Mouse (Mus musculus): ENCODE results near the gene Cldn13.

The Cldn13 gene

DNA sequence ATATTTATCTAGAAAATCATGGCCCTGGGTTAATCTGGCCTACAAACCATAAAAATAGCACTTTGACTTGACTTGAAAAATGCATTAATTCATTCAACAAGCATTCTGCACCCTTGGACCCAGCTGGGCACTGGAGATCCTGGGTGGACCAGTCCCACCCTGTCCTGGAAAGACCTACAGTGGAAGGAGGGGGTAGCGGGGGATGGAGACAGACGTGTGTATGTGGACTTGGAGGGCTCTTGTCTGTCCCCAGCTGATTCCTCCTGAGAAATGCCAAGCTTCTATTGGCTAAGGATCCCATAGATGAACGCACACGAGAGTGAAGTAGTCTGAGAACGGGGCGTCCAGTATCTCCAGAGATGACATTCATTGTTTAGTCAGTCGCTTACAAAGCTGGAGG, 26.8 kb downstream of the Cldn13 start:
- DNase-seq = no peak

- no peak for DNase-seq
Observed at GRCm38 (mm10) chr5:134887447-134888335, 27.6 kb downstream of the Cldn13 start.

DNA sequence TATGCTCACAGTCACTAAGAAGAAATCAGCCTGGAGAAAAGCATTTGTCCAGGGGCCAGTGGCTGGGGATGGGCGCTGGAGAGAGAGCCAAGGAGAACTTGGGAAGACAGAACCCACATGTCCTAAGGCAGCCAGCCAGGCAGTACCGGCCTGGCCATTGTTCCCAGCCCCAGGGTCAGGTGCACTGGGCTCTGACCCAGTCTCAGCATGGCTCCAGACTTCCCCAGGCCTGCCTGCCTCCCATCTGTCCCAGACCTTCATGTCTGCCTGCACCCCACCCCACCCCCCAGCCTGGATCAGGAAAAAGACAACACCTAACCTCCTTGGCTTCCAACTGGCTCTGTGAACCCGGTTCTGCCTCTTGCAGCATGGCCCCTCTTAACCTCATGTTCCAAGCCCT, 32.2 kb downstream of the Cldn13 start:
- no peak for DNase-seq

DNA sequence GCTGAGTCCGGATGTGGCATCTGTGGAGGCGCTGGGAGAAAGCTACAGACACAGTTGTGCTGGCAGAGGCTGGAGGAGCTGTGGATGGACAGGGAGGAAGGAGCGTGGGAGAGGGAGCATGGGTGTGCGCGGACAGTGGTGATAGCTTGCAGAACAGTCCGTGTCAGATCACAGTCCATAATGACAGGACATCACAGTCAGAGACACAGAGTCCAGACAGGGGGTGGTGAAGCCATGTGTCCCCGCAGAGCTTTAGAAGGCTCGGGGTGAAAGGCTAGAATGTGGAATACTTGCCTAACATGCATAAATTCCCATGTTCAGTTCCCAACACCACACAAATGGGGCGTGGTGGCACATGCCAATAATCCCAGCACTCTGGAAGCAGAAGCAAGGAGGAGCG, 38.5 kb downstream of the Cldn13 start:
- no peak for DNase-seq

GRCm38 (mm10) chr5:134875245-134875644, 40.1 kb downstream of the Cldn13 start:
- DNase-seq = no peak

- no peak for DNase-seq
Observed at GRCm38 (mm10) chr5:134873956-134874879, 41.1 kb downstream of the Cldn13 start.

DNA sequence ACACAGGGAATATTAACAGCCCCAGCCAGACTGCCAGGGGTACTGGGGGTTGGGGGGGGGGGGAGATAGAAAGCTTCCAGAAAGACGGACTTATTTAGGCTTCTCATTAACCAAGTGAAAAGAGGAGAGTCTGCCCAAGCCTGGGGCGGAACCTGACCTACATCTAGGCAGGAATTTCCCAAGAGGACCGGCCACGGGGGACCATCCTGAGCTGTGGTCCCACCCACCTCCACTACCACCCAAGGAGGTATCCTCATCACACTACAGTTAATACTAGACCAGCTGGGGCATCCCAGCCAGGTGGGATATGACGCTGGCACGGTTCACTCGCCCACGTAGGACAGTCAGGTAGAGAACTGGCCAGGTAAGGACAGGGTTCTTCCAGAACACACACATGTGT, 42.3 kb downstream of the Cldn13 start:
- no peak for DNase-seq

GRCm38 (mm10) chr5:134872597-134872996, 42.7 kb downstream of the Cldn13 start:
- DNase-seq = no peak

- DNase-seq = no peak
Observed at GRCm38 (mm10) chr5:134868506-134868905, 46.8 kb downstream of the Cldn13 start.

DNA sequence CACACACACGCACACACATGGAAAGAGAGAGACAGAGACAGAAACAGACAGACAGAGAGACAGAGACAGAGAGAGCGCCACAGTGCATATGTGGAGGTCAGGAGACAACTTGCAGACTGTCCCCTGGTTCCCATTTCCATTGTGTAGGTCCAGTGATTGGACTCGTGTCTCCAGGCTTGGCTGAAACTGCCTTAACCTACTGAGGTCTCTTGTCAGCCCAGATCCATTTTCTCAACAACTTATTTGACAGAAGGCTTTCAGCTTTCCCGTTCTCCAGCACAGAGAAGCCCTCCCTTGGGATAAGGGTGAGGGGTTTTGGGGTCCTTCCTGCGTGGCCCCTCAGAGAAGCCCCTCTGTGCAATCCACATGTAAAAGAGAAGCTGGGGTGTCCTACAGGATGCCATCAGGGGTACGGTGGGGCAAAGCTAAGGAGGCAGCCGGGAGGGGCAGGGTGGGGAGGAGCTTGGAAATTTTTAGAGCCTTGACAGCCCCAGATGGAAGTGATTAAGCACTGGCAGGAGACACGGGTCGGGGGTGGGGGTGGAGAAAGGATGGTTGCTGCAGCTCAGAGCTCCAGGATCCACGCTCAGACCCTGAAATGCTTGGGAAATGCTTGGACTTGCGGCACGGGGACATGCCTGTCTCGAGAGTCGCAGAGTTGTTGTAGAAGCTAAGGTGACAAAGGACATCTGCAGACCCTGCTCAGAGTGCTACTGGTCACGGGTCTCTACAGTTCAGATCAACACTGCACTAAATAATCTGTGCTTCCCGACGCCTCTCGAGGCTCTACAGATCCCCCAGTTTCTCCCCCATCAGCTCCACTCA, 47.8 kb downstream of the Cldn13 start:
- no peak for DNase-seq

- DNase-seq = no peak
Observed at GRCm38 (mm10) chr5:134865158-134865557, 50.2 kb downstream of the Cldn13 start.
